ENCODE assay signal across 10 mouse cellular contexts in the genomic region with DNA sequence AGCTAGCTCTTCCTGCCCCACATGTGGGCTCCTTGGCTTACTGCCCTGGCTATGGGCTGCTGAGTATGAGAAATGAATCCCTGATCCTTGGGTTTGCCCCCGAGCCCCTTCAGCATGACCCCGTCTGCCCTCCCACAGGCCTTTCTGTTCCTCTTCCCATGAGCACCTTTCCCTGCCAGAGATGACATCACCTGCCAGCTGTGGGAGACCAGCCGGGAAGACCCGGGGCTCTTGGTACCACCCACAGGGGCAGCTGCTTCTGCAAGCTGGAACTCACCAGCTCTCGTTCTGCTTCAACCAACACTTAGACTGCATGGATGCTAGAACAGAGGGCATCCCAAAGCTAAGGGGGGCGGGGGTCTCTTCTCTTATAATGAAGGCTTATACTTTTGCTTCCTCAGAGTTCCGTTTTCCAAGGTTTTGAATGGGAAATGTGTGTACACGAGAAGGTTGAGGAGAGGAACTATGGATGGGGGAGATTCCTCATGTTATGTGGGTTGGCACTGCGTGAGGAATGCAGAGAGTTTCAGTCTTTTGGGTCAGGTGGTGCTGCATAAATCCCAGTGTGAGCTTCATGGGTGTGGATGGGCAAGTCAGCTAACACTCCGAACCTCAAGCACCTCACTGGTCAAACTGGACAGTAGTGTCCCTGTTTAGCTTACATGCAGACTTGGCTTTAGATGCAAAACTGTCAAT.
DNase-seq lines count a peak whose midpoint lies in the region; ATAC-seq and TF ChIP-seq lines count a peak whose summit lies in the region.
"Had no signal": no experiment of that assay in that cellular context is flagged by ENCODE, and none has a peak within 500 bp of the region (broad histone marks: within the 10 kb centered on the region; RNA-seq: fewer than 3 reads in every experiment).

No protein-coding gene starts in this region.

- H3K9me3 ChIP-seq in heart, embryonic 13.5 days = no peaks in the 10 kb centered on the region
- H3K9me3 ChIP-seq in hindbrain, embryonic 13.5 days = no peaks in the 10 kb centered on the region
- H3K9me3 ChIP-seq in lung, postnatal 0 days (ENCODE audit: low read length) = no peaks in the 10 kb centered on the region
- H3K9me3 ChIP-seq: embryonic facial prominence, embryonic 15.5 days; liver, embryonic 13.5 days had no signal

- no peak overlapping the region for H3K4me3 ChIP-seq in heart, embryonic 13.5 days
- H3K4me3 ChIP-seq in hindbrain, embryonic 13.5 days = no peak overlapping the region
- no peak overlapping the region for H3K4me3 ChIP-seq in lung, postnatal 0 days (ENCODE audit: low read depth, low read length)
- H3K4me3 ChIP-seq: embryonic facial prominence, embryonic 15.5 days; liver, embryonic 13.5 days had no signal

- TF ChIP-seq EP300 in lung, postnatal 0 days (IDR thresholded peaks at IDR 0.05) = no peak

- no peak overlapping the region for H3K4me2 ChIP-seq in heart, embryonic 13.5 days
- H3K4me2 ChIP-seq in hindbrain, embryonic 13.5 days = peak overlapping the region; percentile 23; the same call in 1 of the 2 replicates
- no peak overlapping the region for H3K4me2 ChIP-seq in lung, postnatal 0 days (replicated peaks; ENCODE audit: low read depth, low read length)
- H3K4me2 ChIP-seq: embryonic facial prominence, embryonic 15.5 days; liver, embryonic 13.5 days had no signal

- peak overlapping the region; percentile 28; the same call in 1 of the 2 replicates for H3K9ac ChIP-seq in heart, embryonic 13.5 days
- H3K9ac ChIP-seq in hindbrain, embryonic 13.5 days = peak overlapping the region; percentile 46; the same call in 1 of the 2 replicates
- no peak overlapping the region for H3K9ac ChIP-seq in lung, postnatal 0 days (replicated peaks; ENCODE audit: low read depth)
- H3K9ac ChIP-seq: embryonic facial prominence, embryonic 15.5 days; liver, embryonic 13.5 days had no signal

- no peak for DNase-seq in heart, postnatal 25 days (ENCODE audit: low spot score)
- peak; percentile 6 for DNase-seq in right cerebral cortex, postnatal 4 days
- DNase-seq in right cerebral cortex, postnatal 10 days (ENCODE audit: low spot score in 2 of 2) = no peak
- no peak for DNase-seq in frontal cortex, postnatal 10 days (ENCODE audit: low spot score in 2 of 2)
- no peak for DNase-seq in lung, postnatal 0 days (ENCODE audit: low spot score)
- no peak for DNase-seq in layer of hippocampus, postnatal 14 days (ENCODE audit: low spot score in 2 of 2)

- H3K4me1 ChIP-seq in heart, embryonic 13.5 days = peaks cover 37% of the 10 kb centered on the region
- H3K4me1 ChIP-seq in hindbrain, embryonic 13.5 days (replicated peaks) = peaks cover 9% of the 10 kb centered on the region
- no peaks in the 10 kb centered on the region for H3K4me1 ChIP-seq in lung, postnatal 0 days (ENCODE audit: insufficient read depth, low read depth, low read length)

- H3K27ac ChIP-seq in heart, embryonic 13.5 days (replicated peaks) = no peak overlapping the region
- H3K27ac ChIP-seq in hindbrain, embryonic 13.5 days = 0 out of 2 replicates have a peak overlapping the region, but pooled peaks have one; percentile 18
- H3K27ac ChIP-seq in lung, postnatal 0 days (ENCODE audit: low read length) = no peak overlapping the region
- H3K27ac ChIP-seq: embryonic facial prominence, embryonic 15.5 days; liver, embryonic 13.5 days had no signal

- no peak for ATAC-seq in heart, embryonic 13.5 days (ENCODE audit: extremely low read depth, insufficient number of reproducible peaks, low FRiP score, low TSS enrichment)
- peak; percentile 53 for ATAC-seq in hindbrain, embryonic 13.5 days (ENCODE audit: low FRiP score)
- no peak for ATAC-seq in lung, postnatal 0 days

- 58% methylated on average over 10 of the region's 10 CpGs for WGBS in heart, embryonic 13.5 days
- WGBS in hindbrain, embryonic 13.5 days = 74% methylated on average over 10 of the region's 10 CpGs
- 55% methylated on average over 10 of the region's 10 CpGs for WGBS in lung, postnatal 0 days

- intact Hi-C loops in heart, postnatal 25 days (cut with DNase I) = loop anchor here (5.0 kb wide), 3 partner anchors 44 to 419 kb away; no protein-coding TSS in a partner anchor

- H3K27me3 ChIP-seq in heart, embryonic 13.5 days (replicated peaks) = no peaks in the 10 kb centered on the region
- no peaks in the 10 kb centered on the region for H3K27me3 ChIP-seq in hindbrain, embryonic 13.5 days
- peaks cover 8% of the 10 kb centered on the region; the same call in 1 of the 2 replicates for H3K27me3 ChIP-seq in lung, postnatal 0 days (replicated peaks; ENCODE audit: insufficient read depth, low read length)
- H3K27me3 ChIP-seq: embryonic facial prominence, embryonic 15.5 days had no signal

- no peak for TF ChIP-seq CTCF in lung, postnatal 0 days (IDR thresholded peaks at IDR 0.05)

- no peaks in the 10 kb centered on the region for H3K36me3 ChIP-seq in heart, embryonic 13.5 days
- H3K36me3 ChIP-seq in hindbrain, embryonic 13.5 days = no peaks in the 10 kb centered on the region
- H3K36me3 ChIP-seq in lung, postnatal 0 days (ENCODE audit: insufficient read depth, low read length) = no peaks in the 10 kb centered on the region
- H3K36me3 ChIP-seq: embryonic facial prominence, embryonic 15.5 days; liver, embryonic 13.5 days had no signal
